Mouse (Mus musculus): ENCODE results near the gene Ppp1r15b. TPM values are rescaled to one million over a fixed set of nuclear protein-coding genes. Genes with fewer than 3 reads are reported as not detected.
A peak's percentile ranks its signal among the peaks of the same experiment; 100 is the strongest.

The Ppp1r15b gene
- polyA plus RNA-seq, 1 experiment from 2014 or later: 46.7 TPM

DNA sequence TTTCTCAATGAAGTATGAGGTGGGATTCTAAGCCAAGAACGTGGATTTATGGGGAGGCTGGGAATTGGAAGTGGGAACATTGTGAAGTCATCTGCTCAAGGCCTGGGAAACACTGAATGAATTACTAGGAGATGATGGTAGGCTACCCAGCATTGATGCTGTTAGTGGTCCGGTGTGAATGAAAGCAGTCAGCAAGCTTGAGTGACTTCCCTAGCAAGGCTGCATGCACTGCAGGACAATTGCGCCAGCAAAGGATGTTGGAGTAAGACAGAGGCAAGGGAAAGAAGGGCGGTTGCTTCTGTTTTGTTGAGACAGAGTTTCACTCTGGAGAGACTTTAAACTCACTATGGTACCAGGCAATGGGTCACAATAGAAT, 4.6 kb upstream of the Ppp1r15b start:
- ATAC-seq (ENCODE audit: insufficient number of reproducible peaks, low FRiP score, low TSS enrichment, low read depth) (no peak), DNase-seq (ENCODE audit: low spot score) (no peak)
- Histone ChIP-seq H3K4me3 (ENCODE audit: low read depth, low read length) (no peak overlapping the region), H3K27ac (replicated peaks; ENCODE audit: low read depth, low read length) (no peak overlapping the region), H3K9me3 (ENCODE audit: control insufficient read depth, low read length) (no peaks in the 10 kb centered on the region), H3K4me1 (ENCODE audit: control insufficient read depth, insufficient read depth, low read length) (no peaks in the 10 kb centered on the region), H3K9ac (ENCODE audit: low read length) (no peak overlapping the region), H3K36me3 (ENCODE audit: control insufficient read depth, insufficient read depth, low read length) (no peaks in the 10 kb centered on the region), H3K27me3 (ENCODE audit: control insufficient read depth, insufficient read depth, low read length) (no peaks in the 10 kb centered on the region), H3K4me2 (ENCODE audit: low read depth, severe bottlenecking) (no peak overlapping the region)
- WGBS: 75% methylated on average over 4 of the region's 4 CpGs

DNA sequence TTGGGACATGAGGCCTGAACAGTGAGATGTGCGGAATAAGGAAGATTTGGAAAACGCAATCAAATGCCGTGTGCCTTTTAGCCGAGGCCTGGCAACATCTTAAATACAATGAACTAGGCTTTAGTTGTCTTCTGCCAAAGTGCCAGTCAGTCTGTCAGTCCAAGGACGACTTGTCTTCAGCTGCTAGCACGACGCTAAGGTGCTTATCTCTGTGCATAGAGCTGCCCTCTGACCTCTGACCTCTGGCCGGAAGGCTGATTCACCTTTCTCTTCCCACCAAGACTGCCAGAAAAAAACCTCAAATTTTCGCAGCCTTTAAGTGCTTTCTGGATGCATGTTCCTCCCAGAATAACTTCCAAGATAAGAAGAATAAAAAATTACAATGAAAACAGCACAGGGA, 3.6 kb upstream of the Ppp1r15b start:
- Histone ChIP-seq H3K4me2 (ENCODE audit: low read depth, severe bottlenecking) (no peak overlapping the region), H3K27me3 (ENCODE audit: control insufficient read depth, insufficient read depth, low read length) (no peaks in the 10 kb centered on the region), H3K9ac (ENCODE audit: low read length) (no peak overlapping the region), H3K4me1 (ENCODE audit: control insufficient read depth, insufficient read depth, low read length) (no peaks in the 10 kb centered on the region; the same call in 1 of the 2 replicates), H3K36me3 (ENCODE audit: control insufficient read depth, insufficient read depth, low read length) (no peaks in the 10 kb centered on the region), H3K9me3 (ENCODE audit: control insufficient read depth, low read length) (no peaks in the 10 kb centered on the region), H3K4me3 (ENCODE audit: low read depth, low read length) (no peak overlapping the region), H3K27ac (replicated peaks; ENCODE audit: low read depth, low read length) (no peak overlapping the region)
- no peak for DNase-seq (ENCODE audit: low spot score)
- WGBS: 60% methylated on average over 9 of the region's 9 CpGs
- ATAC-seq (ENCODE audit: insufficient number of reproducible peaks, low FRiP score, low TSS enrichment, low read depth): no peak

DNA sequence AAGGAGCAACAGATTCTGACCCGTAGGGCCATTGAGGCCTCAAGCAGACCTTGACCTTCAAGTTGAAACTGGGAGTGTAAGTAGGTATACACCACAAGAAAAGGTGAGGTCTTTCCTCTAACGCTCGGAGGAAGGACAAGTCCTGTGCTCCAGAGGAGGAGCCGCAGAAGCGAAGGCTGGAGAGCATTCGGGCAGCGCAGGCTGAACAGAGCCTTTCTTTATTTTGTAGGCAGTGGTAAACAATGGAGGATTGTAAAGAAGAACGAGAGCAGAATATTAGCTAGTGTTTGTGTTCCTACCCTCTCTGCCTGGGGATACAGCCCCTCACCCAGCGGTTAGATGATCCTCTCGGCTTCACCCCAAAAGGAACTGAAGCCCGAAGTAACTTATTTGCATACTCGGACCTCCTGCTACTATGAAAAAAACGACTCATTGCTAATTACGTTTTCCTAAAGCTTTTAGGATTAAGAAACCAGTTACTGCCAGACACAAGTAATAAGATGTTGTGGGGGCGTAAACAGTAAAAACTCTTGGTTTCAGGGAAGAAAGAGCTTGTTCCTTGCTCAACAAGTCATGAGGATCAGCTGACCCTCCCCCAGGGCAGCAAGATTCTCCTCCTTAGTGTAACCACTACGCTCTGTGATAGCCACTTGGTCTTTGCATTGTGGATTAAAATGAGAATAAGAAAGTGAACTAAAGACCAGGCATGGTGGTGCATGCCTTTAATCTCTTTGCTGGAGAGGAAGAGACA, 1.3 kb upstream of the Ppp1r15b start:
- Histone ChIP-seq H3K27ac (replicated peaks; ENCODE audit: low read depth, low read length) (no peak overlapping the region), H3K4me1 (ENCODE audit: control insufficient read depth, insufficient read depth, low read length) (peaks cover 16% of the 10 kb centered on the region; the same call in 1 of the 2 replicates), H3K4me2 (ENCODE audit: low read depth, severe bottlenecking) (no peak overlapping the region), H3K4me3 (ENCODE audit: low read depth, low read length) (no peak overlapping the region), H3K27me3 (ENCODE audit: control insufficient read depth, insufficient read depth, low read length) (no peaks in the 10 kb centered on the region), H3K36me3 (ENCODE audit: control insufficient read depth, insufficient read depth, low read length) (peaks cover 2% of the 10 kb centered on the region), H3K9ac (ENCODE audit: low read length) (no peak overlapping the region), H3K9me3 (ENCODE audit: control insufficient read depth, low read length) (no peaks in the 10 kb centered on the region)
- DNase-seq (ENCODE audit: low spot score) (no peak), ATAC-seq (ENCODE audit: insufficient number of reproducible peaks, low FRiP score, low TSS enrichment, low read depth) (no peak)
- 32% methylated on average over 16 of the region's 16 CpGs for WGBS

DNA sequence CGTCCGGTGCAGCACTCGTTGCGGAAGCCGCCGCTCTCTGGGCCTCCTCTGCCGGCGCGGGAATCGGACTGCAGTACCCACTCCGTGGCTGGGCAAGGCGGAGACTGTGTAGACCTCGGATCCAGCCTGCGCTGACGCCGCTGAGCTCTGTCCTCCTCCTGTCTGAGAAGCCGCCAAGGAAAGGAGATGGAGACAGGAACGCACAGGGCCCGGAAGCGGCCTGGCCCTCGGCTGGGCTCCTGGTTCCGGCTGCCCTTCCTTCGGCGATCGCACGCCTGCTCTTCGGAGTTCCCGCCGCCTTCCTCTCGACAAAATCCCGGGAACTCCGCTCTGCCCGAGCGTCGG, 590 bp downstream of the Ppp1r15b start:
- H3K4me1 ChIP-seq (ENCODE audit: control insufficient read depth, insufficient read depth, low read length): peaks cover 21% of the 10 kb centered on the region
- H3K4me2 ChIP-seq (ENCODE audit: low read depth, severe bottlenecking): peak overlapping the region; percentile 99
- no peak for ATAC-seq (ENCODE audit: insufficient number of reproducible peaks, low FRiP score, low TSS enrichment, low read depth)
- H3K9me3 ChIP-seq (ENCODE audit: control insufficient read depth, low read length): no peaks in the 10 kb centered on the region
- peak overlapping the region; percentile 89 for H3K27ac ChIP-seq (replicated peaks; ENCODE audit: low read depth, low read length)
- WGBS: under 1% methylated on average over 35 of the region's 35 CpGs
- no peak for DNase-seq (ENCODE audit: low spot score)
- peaks cover 7% of the 10 kb centered on the region for H3K36me3 ChIP-seq (ENCODE audit: control insufficient read depth, insufficient read depth, low read length)
- H3K27me3 ChIP-seq (ENCODE audit: control insufficient read depth, insufficient read depth, low read length): no peaks in the 10 kb centered on the region
- H3K4me3 ChIP-seq (ENCODE audit: low read depth, low read length): peak overlapping the region; percentile 98
- H3K9ac ChIP-seq (ENCODE audit: low read length): peak overlapping the region; percentile 93

DNA sequence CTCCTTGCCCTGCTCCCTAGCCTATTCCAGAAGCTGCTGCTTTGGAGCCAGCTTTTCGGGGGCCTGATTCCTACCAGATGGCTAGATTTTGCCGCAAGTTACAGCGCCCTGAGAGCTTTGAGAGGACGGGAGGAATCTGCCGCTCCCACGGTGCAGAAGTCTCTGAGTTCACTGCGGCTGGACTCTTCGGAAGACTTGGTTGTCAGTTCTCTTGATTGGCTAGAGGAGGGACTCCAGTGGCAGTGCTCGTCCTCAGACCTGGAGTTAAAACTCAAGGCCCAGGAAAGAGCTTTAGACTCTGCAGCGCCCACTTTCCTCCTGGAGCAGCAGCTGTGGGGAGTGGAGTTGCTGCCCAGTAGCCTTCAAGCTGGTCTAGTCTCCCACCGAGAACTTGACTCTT, 993 bp downstream of the Ppp1r15b start:
- under 1% methylated on average over 11 of the region's 11 CpGs for WGBS
- H3K27me3 ChIP-seq (ENCODE audit: control insufficient read depth, insufficient read depth, low read length): no peaks in the 10 kb centered on the region
- peaks cover 11% of the 10 kb centered on the region for H3K36me3 ChIP-seq (ENCODE audit: control insufficient read depth, insufficient read depth, low read length)
- ATAC-seq (ENCODE audit: insufficient number of reproducible peaks, low FRiP score, low TSS enrichment, low read depth) (no peak), DNase-seq (ENCODE audit: low spot score) (no peak)
- peaks cover 21% of the 10 kb centered on the region for H3K4me1 ChIP-seq (ENCODE audit: control insufficient read depth, insufficient read depth, low read length)
- no peaks in the 10 kb centered on the region for H3K9me3 ChIP-seq (ENCODE audit: control insufficient read depth, low read length)
- peak overlapping the region; percentile 98 for H3K4me3 ChIP-seq (ENCODE audit: low read depth, low read length)
- H3K27ac ChIP-seq (replicated peaks; ENCODE audit: low read depth, low read length): peak overlapping the region; percentile 89
- peak overlapping the region; percentile 99 for H3K4me2 ChIP-seq (ENCODE audit: low read depth, severe bottlenecking)
- peak overlapping the region; percentile 93 for H3K9ac ChIP-seq (ENCODE audit: low read length)

DNA sequence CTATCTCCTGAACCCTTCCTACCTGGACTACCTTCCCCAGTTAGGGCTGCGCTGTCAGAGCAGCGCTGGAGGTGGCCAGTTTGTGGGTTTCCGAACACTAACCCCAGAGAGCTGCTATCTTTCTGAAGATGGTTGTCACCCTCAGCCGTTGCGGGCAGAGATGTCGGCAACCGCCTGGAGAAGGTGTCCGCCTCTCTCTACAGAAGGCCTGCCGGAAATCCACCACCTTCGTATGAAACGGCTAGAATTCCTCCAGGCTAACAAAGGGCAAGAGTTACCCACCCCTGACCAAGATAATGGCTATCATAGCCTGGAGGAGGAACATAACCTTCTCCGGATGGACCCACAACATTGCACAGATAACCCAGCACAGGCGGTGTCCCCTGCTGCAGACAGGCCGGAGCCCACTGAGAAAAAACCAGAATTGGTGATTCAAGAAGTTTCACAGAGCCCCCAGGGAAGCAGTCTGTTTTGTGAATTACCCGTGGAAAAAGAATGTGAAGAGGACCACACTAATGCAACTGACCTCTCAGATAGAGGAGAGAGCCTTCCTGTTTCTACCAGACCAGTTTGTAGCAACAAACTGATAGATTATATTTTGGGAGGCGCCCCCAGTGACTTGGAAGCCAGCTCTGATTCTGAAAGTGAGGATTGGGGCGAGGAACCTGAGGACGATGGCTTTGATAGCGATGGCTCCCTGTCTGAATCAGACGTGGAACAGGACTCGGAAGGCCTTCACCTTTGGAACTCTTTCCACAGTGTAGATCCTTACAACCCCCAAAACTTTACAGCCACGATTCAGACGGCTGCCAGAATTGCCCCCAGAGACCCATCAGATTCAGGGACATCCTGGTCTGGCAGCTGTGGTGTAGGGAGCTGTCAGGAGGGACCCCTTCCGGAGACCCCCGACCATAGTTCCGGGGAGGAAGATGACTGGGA, 1.7 kb downstream of the Ppp1r15b start:
- no peaks in the 10 kb centered on the region for H3K9me3 ChIP-seq (ENCODE audit: control insufficient read depth, low read length)
- H3K27me3 ChIP-seq (ENCODE audit: control insufficient read depth, insufficient read depth, low read length): no peaks in the 10 kb centered on the region
- ATAC-seq (ENCODE audit: insufficient number of reproducible peaks, low FRiP score, low TSS enrichment, low read depth) (no peak), DNase-seq (ENCODE audit: low spot score) (no peak)
- H3K4me3 ChIP-seq (ENCODE audit: low read depth, low read length): peak overlapping the region; percentile 98
- 16% methylated on average over 26 of the region's 26 CpGs for WGBS
- peak overlapping the region; percentile 93 for H3K9ac ChIP-seq (ENCODE audit: low read length)
- H3K4me1 ChIP-seq (ENCODE audit: control insufficient read depth, insufficient read depth, low read length): peaks cover 21% of the 10 kb centered on the region
- peak overlapping the region; percentile 99 for H3K4me2 ChIP-seq (ENCODE audit: low read depth, severe bottlenecking)
- no peak overlapping the region for H3K27ac ChIP-seq (replicated peaks; ENCODE audit: low read depth, low read length)
- H3K36me3 ChIP-seq (ENCODE audit: control insufficient read depth, insufficient read depth, low read length): peaks cover 15% of the 10 kb centered on the region

DNA sequence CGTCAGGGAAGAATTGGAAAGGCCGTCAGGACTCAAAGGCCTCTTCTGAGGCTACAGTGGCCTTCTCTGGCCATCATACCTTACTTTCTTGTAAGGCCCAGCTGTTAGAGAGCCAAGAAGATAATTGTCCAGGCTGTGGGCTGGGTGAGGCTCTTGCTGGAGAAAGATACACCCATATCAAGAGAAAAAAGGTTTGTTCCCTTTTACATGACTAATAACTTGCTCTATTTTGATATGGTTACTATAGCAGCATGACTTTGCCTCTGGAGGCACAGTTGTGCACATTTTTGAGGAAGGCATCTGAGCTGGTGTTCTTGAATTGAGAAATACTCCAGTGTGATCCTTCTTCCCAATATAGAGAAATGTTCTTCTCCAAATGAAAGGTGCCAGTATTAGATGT, 2.5 kb downstream of the Ppp1r15b start:
- Histone ChIP-seq H3K4me2 (ENCODE audit: low read depth, severe bottlenecking) (peak overlapping the region; percentile 99), H3K36me3 (ENCODE audit: control insufficient read depth, insufficient read depth, low read length) (peaks cover 15% of the 10 kb centered on the region), H3K27ac (replicated peaks; ENCODE audit: low read depth, low read length) (no peak overlapping the region), H3K9me3 (ENCODE audit: control insufficient read depth, low read length) (no peaks in the 10 kb centered on the region), H3K9ac (ENCODE audit: low read length) (peak overlapping the region; percentile 93), H3K4me1 (ENCODE audit: control insufficient read depth, insufficient read depth, low read length) (peaks cover 21% of the 10 kb centered on the region), H3K27me3 (ENCODE audit: control insufficient read depth, insufficient read depth, low read length) (no peaks in the 10 kb centered on the region), H3K4me3 (ENCODE audit: low read depth, low read length) (peak overlapping the region; percentile 98)
- 26% methylated on average over 2 of the region's 2 CpGs for WGBS
- ATAC-seq (ENCODE audit: insufficient number of reproducible peaks, low FRiP score, low TSS enrichment, low read depth) (no peak), DNase-seq (ENCODE audit: low spot score) (no peak)

DNA sequence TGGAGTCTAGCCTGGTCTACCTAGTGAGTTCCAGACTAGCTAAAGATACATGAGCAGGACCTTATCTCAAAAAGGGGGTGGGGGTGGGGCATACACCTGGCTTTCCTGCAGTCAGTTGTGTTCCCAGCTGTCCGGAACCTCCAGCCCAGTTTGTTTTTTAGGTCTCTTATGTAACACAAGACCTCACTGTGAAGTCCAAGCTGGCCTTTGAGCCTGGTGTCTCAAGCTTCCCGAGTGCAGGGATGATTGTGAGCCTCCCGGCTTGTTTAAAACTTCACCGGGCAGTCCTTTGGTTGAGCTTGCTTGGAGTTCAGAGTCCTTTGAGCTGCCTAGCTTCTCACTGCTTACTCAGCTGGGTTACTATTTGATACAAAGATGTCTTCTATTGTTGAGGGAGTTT, 3.1 kb downstream of the Ppp1r15b start:
- H3K9ac ChIP-seq (ENCODE audit: low read length): peak overlapping the region; percentile 23; the same call in 1 of the 2 replicates
- peaks cover 20% of the 10 kb centered on the region for H3K36me3 ChIP-seq (ENCODE audit: control insufficient read depth, insufficient read depth, low read length)
- H3K4me2 ChIP-seq (ENCODE audit: low read depth, severe bottlenecking): peak overlapping the region; percentile 99
- H3K9me3 ChIP-seq (ENCODE audit: control insufficient read depth, low read length): no peaks in the 10 kb centered on the region
- DNase-seq (ENCODE audit: low spot score): no peak
- H3K27ac ChIP-seq (replicated peaks; ENCODE audit: low read depth, low read length): no peak overlapping the region
- peak overlapping the region; percentile 98 for H3K4me3 ChIP-seq (ENCODE audit: low read depth, low read length)
- 41% methylated on average over 4 of the region's 4 CpGs for WGBS
- no peak for ATAC-seq (ENCODE audit: insufficient number of reproducible peaks, low FRiP score, low TSS enrichment, low read depth)
- H3K4me1 ChIP-seq (ENCODE audit: control insufficient read depth, insufficient read depth, low read length): peaks cover 21% of the 10 kb centered on the region
- H3K27me3 ChIP-seq (ENCODE audit: control insufficient read depth, insufficient read depth, low read length): no peaks in the 10 kb centered on the region

Data from limb, embryonic 11.5 days (tissue).